Mouse (Mus musculus) urinary bladder, postnatal 10 days (tissue): ENCODE data around the gene Psmd9.
"Not testable (repeated sequence)": the region's sequence is repeated elsewhere in the genome, so short reads cannot be mapped to it uniquely, and the experiment has no call there.

Source experiments
- DNase-seq: peaks from one replicate; pipeline ENCODE4 v3.0.0; 2022; ENCODE audit warnings: low spot score

Gene Psmd9

DNA sequence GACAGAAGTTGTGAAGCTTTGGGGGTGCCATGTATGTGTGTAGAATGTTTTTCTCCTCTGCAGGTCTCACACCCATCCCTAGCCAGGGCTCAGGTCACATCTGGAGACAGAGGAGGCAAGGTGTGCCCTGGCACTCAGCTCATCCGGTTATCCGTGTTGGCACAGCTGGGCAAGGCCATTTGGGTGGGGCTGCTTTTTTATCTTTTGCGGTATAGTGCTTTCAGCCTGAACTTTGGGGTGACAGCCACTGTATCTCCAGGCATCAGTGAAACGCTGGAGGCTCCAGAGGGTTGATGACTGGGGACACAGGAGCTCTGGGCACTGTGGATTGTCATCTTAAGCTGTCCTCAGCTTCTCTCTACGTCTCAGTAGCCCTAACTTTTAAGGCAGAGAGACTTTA, 24.2 kb downstream of the Psmd9 start:
- no peak for DNase-seq

DNA sequence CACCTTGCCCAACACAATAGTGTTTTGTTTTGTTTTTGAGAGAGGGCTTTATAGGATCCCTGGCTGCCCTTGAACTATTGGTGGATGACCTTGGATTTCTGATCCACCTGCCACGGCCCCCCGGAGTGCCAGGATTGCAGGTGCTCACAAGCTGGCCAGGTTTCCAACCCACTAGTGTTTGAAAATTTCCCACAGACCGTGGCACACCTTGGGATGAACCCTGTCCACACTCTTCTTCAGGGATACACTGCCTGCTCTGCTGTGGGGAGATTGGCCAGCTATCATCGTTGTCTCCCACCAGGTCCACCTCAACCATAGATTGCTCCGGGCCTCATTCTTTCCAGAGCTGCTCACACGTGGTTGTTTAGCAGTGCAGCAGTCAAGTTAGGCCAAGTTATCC, 25.6 kb downstream of the Psmd9 start:
- no peak for DNase-seq

DNA sequence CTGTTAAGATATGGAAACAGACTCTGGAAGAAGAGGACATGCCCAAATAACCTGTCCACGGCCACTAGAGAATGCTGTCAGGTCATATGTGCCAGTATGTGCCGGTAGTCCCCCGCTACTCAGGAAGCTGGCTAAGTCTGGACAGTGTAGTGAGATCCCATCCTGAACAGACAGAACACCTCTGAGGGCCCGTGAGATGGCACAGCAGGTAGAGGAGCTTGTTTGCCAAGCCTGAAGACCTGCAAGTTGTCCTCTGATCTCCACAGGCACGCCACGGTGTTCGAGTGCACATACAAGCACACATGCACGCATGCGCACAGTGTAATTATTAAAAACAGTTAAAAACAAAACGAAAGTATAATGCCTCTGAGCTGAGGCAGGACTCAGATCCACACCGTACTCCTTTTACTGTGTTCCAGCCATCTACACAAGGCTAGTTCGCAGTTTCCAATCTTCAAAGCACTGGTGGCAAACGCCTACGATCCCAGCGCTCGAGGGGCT, 26.3 kb downstream of the Psmd9 start:
- no peak for DNase-seq

DNA sequence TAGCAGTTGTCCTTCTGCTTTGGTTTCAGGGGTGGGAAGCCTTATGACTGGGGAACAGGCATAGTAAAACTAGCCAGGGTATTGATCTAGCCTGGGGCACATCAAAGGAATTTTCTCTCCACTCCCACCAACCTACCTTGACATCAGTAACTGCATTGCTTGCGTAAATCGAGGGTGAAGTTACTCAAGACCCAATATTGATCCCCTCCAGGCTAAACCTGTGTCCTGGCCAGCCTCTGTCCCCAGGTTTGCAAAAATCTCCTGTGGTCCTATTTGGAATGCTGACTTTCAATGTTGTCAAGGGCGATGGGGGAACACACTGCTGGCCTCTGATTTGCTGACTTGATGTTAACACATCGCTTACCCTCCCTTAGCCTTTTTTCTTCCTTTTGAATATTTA, 27.5 kb downstream of the Psmd9 start:
- no peak for DNase-seq

DNA sequence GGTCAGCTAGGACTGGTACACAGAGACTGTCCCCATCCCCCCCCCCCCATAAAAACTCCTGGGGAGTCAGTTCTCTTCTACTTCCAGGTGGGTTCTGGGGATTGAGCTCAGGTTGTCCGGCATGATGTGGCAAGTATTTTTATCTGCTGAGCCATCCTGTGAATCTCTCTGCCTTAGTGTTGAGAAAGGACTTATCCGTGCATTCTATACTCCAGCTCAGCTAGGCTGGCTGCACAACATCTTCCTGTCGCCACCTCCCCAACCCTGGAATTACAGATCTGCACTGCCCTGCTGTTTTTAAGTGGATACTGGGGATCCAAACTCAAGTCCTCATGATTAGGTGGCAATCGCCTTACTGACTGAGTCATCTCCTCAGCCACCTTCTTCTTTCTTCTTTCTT, 29.3 kb downstream of the Psmd9 start:
- no peak for DNase-seq

DNA sequence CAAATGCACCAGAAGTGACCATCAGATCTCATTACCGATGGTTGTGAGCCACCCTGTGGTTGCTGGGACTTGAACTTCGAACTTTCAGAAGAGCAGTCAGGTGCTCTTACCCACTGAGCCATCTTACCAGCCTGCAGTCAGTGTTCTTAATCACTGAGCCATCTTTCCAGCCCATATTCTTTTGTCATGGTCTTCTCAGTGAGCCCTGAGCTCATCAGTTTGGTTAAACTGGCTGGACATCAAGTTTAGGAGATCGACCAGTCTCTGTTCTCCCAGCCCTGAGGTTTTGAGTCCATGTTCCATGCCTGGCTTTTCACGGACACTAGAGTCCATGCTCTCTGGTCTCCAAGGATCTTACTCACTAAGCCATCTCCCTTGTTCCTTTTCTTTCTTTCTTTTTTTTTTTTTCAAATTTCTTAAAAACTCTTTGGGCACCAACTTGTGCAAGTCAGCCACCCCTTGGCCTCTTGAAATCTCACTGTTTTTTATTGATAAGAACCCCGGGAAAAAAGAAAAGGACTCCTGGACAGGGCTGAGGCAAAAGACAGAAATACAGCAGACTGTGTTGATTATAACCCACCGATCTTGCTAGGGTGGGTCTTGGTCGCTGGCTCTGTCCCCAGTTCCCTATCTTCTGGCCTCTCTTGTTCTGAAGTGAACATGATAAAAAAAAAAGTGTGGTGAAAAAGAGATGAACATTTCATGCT, 31.8 kb downstream of the Psmd9 start:
- not testable (repeated sequence) for DNase-seq

DNA sequence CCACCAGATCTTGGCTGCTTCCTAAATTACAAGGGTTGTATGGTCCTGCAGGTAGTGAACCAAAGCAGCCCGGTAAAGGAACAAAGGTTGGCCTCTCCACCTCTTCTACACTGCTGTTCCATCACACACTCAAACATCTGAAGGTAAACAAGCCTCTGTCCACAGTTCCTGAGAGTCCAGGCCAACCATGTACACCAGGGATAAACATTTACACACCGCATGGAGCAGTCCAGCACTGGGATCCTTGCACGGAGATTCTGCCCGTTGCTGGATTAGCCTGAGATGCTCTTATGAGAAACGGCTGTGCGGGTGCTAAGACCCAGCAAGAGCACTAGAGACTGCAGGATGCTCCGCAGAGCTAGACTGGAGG, 32.3 kb downstream of the Psmd9 start:
- DNase-seq = no peak

DNA sequence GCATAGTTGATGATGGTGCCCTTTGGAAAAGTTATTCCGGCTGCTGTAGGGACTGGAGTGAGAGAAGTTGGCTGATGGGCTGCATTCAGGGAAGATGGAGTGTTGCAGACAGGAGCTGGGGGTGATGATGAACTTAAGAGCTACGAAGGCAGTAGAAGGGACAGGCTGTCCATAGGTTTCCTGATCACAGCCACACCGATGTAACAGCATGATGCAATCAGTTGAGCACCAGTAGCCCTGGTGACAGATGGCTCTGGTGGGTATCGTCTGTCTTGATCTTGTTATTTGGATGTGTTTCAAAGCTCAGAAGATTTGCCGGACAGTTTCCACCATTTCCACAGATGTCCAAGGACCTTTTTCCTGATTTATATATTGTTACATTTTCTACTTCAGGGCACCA, 32.8 kb downstream of the Psmd9 start:
- DNase-seq = no peak

DNA sequence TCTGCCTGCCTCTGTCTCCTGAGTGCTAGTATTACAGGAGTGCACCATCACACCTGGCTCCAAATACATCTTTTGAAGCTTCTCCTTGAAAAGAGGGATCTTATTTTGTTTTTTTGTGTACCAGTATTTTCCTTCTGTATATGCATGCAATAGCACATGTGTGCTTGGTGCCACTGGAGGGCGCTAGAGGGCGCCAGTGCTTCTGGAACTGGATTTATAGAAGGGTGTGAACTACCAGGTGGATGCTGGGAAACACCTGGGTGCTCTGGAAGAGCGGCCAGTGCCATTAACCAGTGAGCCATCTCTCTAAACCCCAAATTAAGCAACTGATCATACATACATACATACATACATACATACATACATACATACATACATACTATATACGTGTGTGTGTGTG, 33.6 kb downstream of the Psmd9 start:
- not testable (repeated sequence) for DNase-seq

DNA sequence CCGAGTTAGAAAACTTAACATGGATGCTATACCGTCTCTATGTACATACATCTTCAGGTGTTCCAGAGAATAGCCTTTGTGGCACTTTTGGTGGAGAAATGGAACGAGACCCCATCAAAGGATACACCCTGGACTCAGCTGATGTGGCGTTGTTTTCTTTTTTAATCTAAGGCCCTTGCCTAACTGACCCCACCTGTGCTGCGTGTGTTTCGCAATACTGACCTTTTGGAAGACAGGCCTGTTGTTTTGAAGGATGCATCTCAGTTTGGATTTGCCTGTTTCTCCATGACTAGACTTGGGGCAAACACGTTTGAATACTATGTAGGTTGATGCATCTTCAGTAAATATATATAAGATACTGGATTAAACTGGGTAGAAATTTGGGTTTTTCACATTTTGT, 34.4 kb downstream of the Psmd9 start:
- DNase-seq = not testable (repeated sequence)

DNA sequence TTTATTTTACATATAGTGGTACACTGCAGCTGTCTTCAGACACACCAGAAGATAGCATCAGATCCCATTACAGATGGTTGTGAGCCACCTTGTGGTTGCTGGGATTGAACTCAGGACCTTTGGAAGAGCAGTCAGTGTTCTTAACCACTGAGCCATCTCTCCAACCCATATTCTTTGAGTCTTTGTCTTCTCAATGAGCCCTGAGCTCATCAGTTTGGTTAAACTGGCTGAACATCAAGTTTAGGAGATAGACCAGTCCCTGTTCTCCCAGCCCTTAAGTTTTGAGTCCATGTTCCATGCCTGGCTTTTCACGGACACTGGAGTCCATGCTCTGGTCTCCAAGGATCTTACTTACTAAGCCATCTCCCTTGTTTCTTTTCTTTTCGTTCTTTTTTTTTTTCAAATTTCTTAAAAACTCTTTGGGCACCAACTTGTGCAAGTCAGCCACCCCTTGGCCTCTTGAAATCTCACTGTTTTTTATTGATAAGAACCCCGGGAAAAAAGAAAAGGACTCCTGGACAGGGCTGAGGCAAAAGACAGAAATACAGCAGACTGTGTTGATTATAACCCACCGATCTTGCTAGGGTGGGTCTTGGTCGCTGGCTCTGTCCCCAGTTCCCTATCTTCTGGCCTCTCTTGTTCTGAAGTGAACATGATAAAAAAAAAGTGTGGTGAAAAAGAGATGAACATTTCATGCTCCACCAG, 53.3 kb downstream of the Psmd9 start:
- DNase-seq = not testable (repeated sequence)

DNA sequence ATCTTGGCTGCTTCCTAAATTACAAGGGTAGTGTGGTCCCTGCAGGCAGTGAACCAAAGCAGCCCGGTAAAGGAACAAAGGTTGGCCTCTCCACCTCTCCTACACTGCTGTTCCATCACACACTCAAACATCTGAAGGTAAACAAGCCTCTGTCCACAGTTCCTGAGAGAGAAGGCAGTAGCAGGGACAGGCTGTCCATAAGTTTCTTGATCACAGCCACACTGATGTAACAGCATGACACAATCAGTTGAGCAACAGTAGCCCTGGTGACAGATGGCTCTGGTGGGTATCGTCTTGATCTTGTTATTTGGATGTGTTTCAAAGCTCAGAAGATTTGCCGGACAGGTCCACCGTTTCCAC, 53.8 kb downstream of the Psmd9 start:
- no peak for DNase-seq

DNA sequence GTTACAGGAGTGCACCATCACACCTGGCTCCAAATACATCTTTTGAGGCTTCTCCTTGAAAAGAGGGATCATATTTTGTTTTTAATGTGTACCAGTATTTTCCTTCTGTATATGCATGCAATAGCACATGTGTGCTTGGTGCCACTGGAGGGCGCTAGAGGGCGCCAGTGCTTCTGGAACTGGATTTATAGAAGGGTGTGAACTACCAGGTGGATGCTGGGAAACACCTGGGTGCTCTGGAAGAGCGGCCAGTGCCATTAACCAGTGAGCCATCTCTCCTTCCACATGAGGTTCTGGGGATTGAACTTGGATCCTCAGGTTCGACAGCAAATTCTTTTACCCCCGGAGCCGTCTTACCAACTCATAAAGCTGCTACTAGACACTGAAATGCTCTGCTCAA, 54.6 kb downstream of the Psmd9 start:
- not testable (repeated sequence) for DNase-seq

DNA sequence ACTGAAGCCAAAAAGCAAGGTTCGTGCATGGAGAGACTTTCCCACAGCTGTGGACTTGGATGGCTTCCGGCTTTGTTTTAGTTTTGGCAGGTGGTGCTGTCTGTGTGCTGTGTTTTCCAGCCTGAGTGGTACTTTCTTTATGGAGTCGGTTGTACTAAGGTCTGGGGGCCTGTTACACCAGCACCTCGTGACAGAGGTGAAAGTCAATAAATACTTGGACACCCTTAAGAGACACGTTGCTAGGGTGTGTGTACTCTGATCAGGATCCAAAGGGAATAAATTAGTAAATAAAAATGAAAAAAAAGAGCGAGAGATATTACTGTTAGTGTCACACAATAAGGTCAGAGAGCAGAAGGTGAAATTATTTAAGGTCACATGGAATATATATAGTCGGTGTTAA, 57.6 kb downstream of the Psmd9 start:
- DNase-seq = no peak

DNA sequence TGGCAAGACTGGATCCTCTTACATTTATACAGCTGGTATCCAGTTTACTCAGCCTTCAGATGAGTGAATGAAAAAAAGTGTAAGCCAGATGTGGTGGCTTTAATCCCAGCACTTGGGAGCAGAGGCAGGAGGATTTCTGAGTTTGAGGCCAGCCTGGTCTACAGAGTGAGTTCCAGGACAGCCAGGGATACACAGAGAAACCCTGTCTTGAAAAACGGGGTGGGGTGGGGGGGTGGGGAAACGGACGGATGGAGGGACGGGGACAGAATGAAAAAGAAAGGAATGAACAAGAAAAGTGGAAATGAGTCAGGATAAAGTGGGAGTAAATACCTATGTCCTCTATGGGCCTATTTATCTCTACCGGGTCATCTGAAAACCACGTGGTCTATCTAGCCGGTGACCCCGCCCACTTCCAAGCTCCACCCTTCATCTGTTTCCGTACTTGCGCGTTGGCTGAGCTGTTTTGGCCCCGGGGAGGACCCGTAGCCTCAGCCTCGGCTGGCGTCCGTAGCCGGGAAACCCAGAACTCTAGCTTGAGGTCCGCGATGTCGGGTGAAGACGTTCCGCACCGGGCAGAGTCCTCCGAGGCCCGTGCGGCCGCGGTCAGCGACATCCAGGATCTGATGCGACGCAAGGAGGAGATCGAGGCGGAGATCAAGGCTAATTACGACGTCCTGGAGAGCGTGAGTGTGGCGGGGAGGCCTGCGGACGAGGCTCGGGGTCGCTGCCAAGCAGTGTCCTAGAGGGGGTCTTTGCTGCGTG, 58.7 kb downstream of the Psmd9 start:
- peak; percentile 84 for DNase-seq

DNA sequence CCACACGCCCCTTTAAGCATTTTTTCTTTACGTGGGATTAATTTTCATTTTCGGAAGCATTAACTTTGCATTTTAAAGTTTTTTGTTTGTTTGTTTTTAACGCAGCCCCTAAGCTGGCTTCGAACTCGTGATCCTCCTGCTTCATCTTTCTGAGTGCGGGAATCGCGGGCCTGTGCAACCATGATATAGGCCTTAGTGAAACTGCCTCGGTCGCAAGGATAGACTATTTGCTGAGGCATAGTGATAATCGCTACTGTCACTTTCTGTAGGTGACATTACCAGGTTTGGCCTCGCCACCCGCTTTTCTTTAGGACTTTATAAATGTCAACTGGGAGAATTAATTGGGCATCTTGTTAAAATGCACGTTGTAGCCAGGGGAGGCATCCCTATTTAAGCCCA, 59.3 kb downstream of the Psmd9 start:
- no peak for DNase-seq

DNA sequence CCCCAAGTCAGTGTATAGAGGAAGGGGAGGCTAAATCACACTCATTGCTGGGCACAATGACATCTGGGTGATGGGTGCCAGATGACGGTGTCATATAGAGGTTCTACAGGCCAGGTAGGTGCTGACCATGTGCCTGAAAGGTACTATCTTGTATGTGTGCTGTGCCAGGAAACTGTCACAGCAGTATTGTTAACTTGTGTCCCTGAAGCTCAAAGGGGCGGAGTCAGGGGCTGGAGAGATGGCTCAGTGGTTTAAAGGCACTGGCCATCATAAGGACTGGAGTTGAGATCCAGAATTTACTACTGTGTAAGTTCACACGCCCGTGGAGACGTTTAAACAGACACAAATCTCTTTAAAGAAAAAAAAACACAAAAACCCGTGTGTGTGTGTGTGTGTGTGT, 60.1 kb downstream of the Psmd9 start:
- DNase-seq = no peak

DNA sequence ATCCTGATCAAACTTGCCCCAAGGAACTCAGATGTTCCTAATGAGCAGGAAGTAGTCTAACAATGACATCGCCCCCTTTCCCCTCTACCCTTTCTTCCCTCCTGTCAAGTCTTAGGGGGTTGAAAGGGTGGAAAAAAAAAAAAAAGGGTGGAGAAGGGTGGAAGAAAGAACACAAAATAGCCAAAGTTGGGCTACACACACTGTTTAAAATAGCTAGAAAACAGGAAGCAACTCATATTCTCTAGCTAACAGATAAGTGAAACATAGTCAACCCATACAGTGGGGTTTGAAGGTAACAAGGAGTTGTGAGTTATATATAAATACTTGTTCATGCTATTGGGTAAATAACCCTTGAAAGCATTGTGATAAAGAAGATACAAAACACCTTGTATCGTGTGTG, 63.0 kb downstream of the Psmd9 start:
- no peak for DNase-seq

DNA sequence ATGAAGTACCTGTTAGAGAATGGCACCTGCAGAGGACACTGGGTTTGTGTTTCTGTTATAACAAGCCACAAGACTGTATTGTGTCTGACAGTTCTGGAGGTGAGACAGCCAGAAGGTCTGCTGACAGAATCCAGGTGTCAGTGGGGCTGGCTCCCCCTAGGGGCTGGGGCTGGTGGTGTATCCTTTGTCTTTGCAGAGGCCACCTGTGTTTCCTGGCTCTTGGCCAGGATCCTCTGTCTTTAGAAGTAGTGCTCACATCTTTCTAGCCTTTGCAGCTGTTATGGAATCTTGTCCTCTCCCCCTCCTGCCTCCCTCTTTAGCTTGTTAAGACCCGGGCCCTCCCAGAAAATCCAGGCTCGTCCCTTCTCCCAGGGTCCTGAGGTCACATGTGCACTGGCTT, 66.5 kb downstream of the Psmd9 start:
- DNase-seq = no peak

DNA sequence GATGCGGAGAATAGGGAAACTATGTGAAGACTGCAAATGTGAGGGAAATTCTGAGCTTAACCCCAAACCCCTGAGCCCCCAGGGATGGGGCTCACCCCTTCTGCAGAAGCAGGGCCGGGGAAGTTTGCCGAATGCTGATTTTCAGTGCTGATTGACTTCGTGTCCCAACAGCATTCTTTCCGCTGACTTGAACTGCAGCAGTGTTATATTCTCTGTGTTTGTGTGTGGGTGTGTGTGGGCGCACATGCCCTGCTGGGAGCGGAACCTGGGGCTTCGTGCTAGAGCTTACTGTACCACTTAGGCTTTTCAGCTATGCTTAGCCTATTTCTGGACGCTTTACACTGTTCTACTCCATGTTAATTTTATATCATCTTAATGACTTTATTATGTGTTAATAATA, 67.2 kb downstream of the Psmd9 start:
- DNase-seq = no peak

DNA sequence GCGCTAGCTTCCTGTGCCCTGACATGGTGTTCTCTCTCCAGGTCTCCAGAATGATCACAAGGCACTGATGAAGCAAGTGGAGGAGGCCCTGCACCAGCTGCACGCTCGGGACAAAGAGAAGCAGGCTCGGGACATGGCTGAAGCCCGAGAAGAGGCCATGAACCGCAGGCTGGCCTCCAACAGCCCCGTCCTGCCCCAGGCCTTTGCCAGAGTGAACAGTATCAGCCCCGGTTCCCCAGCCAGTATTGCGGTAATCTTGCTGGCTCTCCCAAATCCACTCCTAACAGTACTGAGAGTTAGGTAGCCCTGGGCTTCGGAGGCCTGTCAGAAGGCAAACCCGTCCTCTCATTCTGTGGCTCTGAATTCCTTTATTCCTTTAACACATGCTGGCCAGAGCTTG, 70.3 kb downstream of the Psmd9 start:
- DNase-seq = no peak

DNA sequence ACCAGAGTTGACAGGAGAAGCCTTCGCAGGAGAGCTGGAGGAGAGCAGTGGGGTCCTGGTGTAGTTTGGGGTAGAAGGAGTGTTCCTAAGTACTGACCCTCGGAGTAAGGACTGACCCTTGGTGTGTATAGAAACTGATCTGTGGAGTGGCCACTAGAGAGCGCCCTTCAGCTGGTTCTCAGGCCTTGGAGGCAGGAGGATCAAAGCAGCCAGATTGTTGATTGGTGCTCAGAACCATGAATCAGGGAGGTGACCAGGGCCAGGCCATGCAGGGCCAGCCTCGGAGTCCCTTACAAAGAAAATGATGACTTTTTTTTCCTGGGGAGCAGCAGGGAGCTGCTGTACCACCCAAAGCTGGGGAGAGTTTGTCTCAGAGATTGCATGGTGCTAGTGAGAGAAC, 76.3 kb downstream of the Psmd9 start:
- no peak for DNase-seq

DNA sequence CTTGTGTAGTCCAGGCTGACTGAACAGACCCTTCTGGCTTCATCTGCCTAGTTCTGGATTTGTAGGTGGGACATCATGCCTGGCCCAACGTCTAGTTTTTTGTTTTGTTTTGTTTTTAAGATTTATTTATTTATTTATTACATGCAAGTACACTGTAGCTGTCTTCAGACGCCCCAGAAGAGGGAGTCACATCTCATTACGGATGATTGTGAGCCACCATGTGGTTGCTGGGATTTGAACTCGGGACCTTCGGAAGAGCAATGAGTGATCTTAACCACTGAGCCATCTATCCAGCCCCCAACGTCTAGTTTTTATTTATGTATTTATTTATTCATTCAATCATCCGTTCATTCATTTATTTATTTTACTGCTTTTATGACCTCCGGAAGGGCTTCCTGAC, 82.2 kb downstream of the Psmd9 start:
- no peak for DNase-seq
